Mouse (Mus musculus): ENCODE data around the gene Ier3. TPM values are rescaled to one million over a fixed set of nuclear protein-coding genes. Genes with fewer than 3 reads are reported as not detected.

The Ier3 gene
- total RNA-seq, 2 experiments from 2014 or later: 3.8 to 4.2 TPM

GRCm38 (mm10) chr17:35865481-35866280, 44.2 kb downstream of the Ier3 start, which contains the start of gene Ppp1r18:
Gene Ppp1r18, plus strand, starts transcription at chr17:35865593.
- peak in 1 of 2 experiments; percentile 41 for DNase-seq (ENCODE audit: low spot score in 2 of 2)

- DNase-seq (ENCODE audit: low spot score in 2 of 2): peak in 1 of 2 experiments; percentile 39
Observed at GRCm38 (mm10) chr17:35866281-35866831, 44.9 kb downstream of the Ier3 start.

GRCm38 (mm10) chr17:35866911-35867890, 45.7 kb downstream of the Ier3 start:
- DNase-seq (ENCODE audit: low spot score in 2 of 2): no peak

- DNase-seq (ENCODE audit: low spot score in 2 of 2): no peak
Observed at GRCm38 (mm10) chr17:35868165-35868820, 46.8 kb downstream of the Ier3 start.

- DNase-seq (ENCODE audit: low spot score in 2 of 2): no peak
Observed at GRCm38 (mm10) chr17:35868961-35869345, 47.5 kb downstream of the Ier3 start.

- peak in 1 of 2 experiments; percentile 39 for DNase-seq (ENCODE audit: low spot score in 2 of 2)
Observed at GRCm38 (mm10) chr17:35869346-35870067, 48.0 kb downstream of the Ier3 start.

GRCm38 (mm10) chr17:35870151-35870883, 48.8 kb downstream of the Ier3 start:
- DNase-seq (ENCODE audit: low spot score in 2 of 2): peak in 1 of 2 experiments; percentile 52

- DNase-seq (ENCODE audit: low spot score in 2 of 2): no peak
Observed at GRCm38 (mm10) chr17:35870884-35871696, 49.6 kb downstream of the Ier3 start.

Small RNA genes lying within 50 kb of the gene (microRNA-seq; reads per million reads assigned to microRNA genes)
- gene Gm28033: 0.90 to 1.1 reads per million in 2 experiments

Other genes with a start within 250 kb of the Ier3 start
- not detected for gene Sfta2, start 220.1 kb upstream of the Ier3 start, total RNA-seq (2021)
- not detected for gene Gm9573, start 195.0 kb upstream of the Ier3 start, total RNA-seq (2021)
- not detected for gene Mucl3, start 178.0 kb upstream of the Ier3 start, total RNA-seq (2021)
- 10 to 100 TPM; 34.3 to 34.8 TPM for gene Vars2, start 154.1 kb upstream of the Ier3 start, total RNA-seq (2021)
- 10 to 100 TPM; 23.9 to 25.8 TPM for gene Gtf2h4, start 147.9 kb upstream of the Ier3 start, total RNA-seq (2021)
- 10 to 100 TPM; 73.6 to 81.0 TPM for gene Ddr1, start 117.1 kb upstream of the Ier3 start, total RNA-seq (2021)
- 100 to 1,000 TPM; 139 to 147 TPM for gene Flot1, start 1.5 kb downstream of the Ier3 start, total RNA-seq (2021)
- 100 to 1,000 TPM; 615 to 684 TPM for gene Tubb5, start 16.6 kb downstream of the Ier3 start, total RNA-seq (2021)
- 10 to 100 TPM; 13.6 to 15.0 TPM for gene Mdc1, start 19.8 kb downstream of the Ier3 start, total RNA-seq (2021)
- gene Nrm, start 39.6 kb downstream of the Ier3 start, total RNA-seq (2021): 1 to 10 TPM; 3.9 to 4.7 TPM
- 10 to 100 TPM; 13.4 to 14.0 TPM for gene Ppp1r18, start 43.9 kb downstream of the Ier3 start, total RNA-seq (2021)
- gene Dhx16, start 58.1 kb downstream of the Ier3 start, total RNA-seq (2021): 10 to 100 TPM; 30.3 to 33.6 TPM
- gene 2310061I04Rik, start 75.7 kb downstream of the Ier3 start, total RNA-seq (2021): 10 to 100 TPM; 61.8 to 71.4 TPM
- gene Atat1, start 88.4 kb downstream of the Ier3 start, total RNA-seq (2021): 10 to 100 TPM; 82.6 to 87.1 TPM
- gene Mrps18b, start 94.7 kb downstream of the Ier3 start, total RNA-seq (2021): 10 to 100 TPM; 41.2 to 42.7 TPM
- 10 to 100 TPM; 68.3 to 74.5 TPM for gene Ppp1r10, start 94.8 kb downstream of the Ier3 start, total RNA-seq (2021)
- 10 to 100 TPM; 76.7 to 84.5 TPM for gene Abcf1, start 148.1 kb downstream of the Ier3 start, total RNA-seq (2021)
- 100 to 1,000 TPM; 133 to 136 TPM for gene Gnl1, start 158.2 kb downstream of the Ier3 start, total RNA-seq (2021)
- gene Prr3, start 158.6 kb downstream of the Ier3 start, total RNA-seq (2021): 10 to 100 TPM; 59.7 to 63.8 TPM
- 1 to 10 TPM; 1.0 to 1.1 TPM for gene H2-T24, start 198.9 kb downstream of the Ier3 start, total RNA-seq (2021)
- gene H2-T23, start 211.2 kb downstream of the Ier3 start, total RNA-seq (2021): 1 to 10 TPM; 3.0 to 3.6 TPM
- 1 to 10 TPM; 9.1 to 9.2 TPM for gene H2-T22, start 221.1 kb downstream of the Ier3 start, total RNA-seq (2021)
- not detected for gene Gm6034, start 221.3 kb downstream of the Ier3 start, total RNA-seq (2021)
- gene Gm11127, start 236.7 kb downstream of the Ier3 start, total RNA-seq (2021): under 1 TPM; 0.31 to 0.32 TPM